Mouse (Mus musculus) liver, postnatal 0 days (tissue): ENCODE measurements at regions not wholly inside any gene's neighbourhood (a gene's known extent, or its start where the extent isn't known, plus 50 kb on each side); places are given as distances from the start of the nearest gene placed in this dataset.
A peak's percentile ranks its signal among the peaks of the same experiment; 100 is the strongest.

ENCODE experiments used
- ATAC-seq: fragments of 200-750 bp; cut with Nextera tagmentation; 2 replicates; pipeline ENCODE4 v1.8.0; 2017; ENCODE audit warnings: mild to moderate bottlenecking, moderate library complexity
- DNase-seq: peaks from one replicate; pipeline ENCODE4 v3.0.0-alpha.2; 2016
- H3K27ac ChIP-seq: fragments of 300-500 bp; sonication (generic); 2 replicates; pipeline ENCODE4 v1.5.1; 2014; ENCODE audit warnings: antibody characterized with exemption, moderate library complexity, mild to moderate bottlenecking, low read depth
- H3K27me3 ChIP-seq: fragments of 300-500 bp; sonication (generic); 2 replicates; pipeline ENCODE4 v1.6.1; 2014; ENCODE audit warnings: low read length, control low read depth, mixed read lengths; ENCODE audit not compliant: insufficient read depth
- H3K36me3 ChIP-seq: fragments of 300-500 bp; sonication (generic); replicated peaks from 2 replicates; pipeline ENCODE4 v1.6.1; 2014; ENCODE audit warnings: mild to moderate bottlenecking, control low read depth, low read length, moderate library complexity, mixed read lengths; ENCODE audit not compliant: insufficient read depth
- H3K4me1 ChIP-seq: fragments of 300-500 bp; sonication (generic); 2 replicates; pipeline ENCODE4 v1.6.1; 2014; ENCODE audit warnings: antibody characterized with exemption, mild to moderate bottlenecking, control low read depth; ENCODE audit not compliant: insufficient read depth
- H3K4me2 ChIP-seq: fragments of 300-500 bp; sonication (generic); 2 replicates; pipeline ENCODE4 v1.6.1; 2014; ENCODE audit warnings: low read depth, mild to moderate bottlenecking, low read length, moderate library complexity, mixed read lengths
- H3K4me3 ChIP-seq: fragments of 300-500 bp; sonication (generic); 2 replicates; pipeline ENCODE4 v1.5.1; 2014; ENCODE audit warnings: low read depth, low read length
- H3K9ac ChIP-seq: fragments of 300-500 bp; sonication (generic); replicated peaks from 2 replicates; pipeline ENCODE4 v1.6.1; 2014; ENCODE audit warnings: mild to moderate bottlenecking, moderate library complexity
- H3K9me3 ChIP-seq: fragments of 300-500 bp; sonication (generic); 2 replicates; pipeline ENCODE4 v1.6.1; 2016; ENCODE audit warnings: mild to moderate bottlenecking, control low read depth, low read length, mixed read lengths
- CTCF ChIP-seq: sonication (generic); IDR thresholded peaks from 2 replicates; pipeline ENCODE4 v1.5.1; 2016; ENCODE audit warnings: antibody characterized with exemption, low read depth
- EP300 ChIP-seq: IDR thresholded peaks from 2 replicates; pipeline ENCODE4 v1.6.1; 2016; ENCODE audit warnings: antibody characterized with exemption, low read depth, mild to moderate bottlenecking
- WGBS: fragments of 180-500 bp; shearing (Covaris S2); extraction: QIAGEN DNeasy Blood & Tissue Kit; methylation state at CpG from one replicate; pipeline ENCODE4 v1.1.7; 2014; ENCODE audit not compliant: insufficient replicate concordance; 5-methylcytosine and 5-hydroxymethylcytosine counted together

- TF ChIP-seq CTCF, result no peak
- TF ChIP-seq EP300, result peak; percentile 74
- H3K9me3 ChIP-seq, result no peaks in the 10 kb centered on the region
- no peak overlapping the region for H3K4me2 ChIP-seq
- H3K4me3 ChIP-seq, result no peak overlapping the region
- H3K9ac ChIP-seq, result no peak overlapping the region
- ATAC-seq, result peak; percentile 44; the same call in 1 of the 2 replicates
- no peak overlapping the region for H3K27ac ChIP-seq
- WGBS, result 55% methylated on average over 9 of the region's 9 CpGs
- H3K4me1 ChIP-seq, result no peaks in the 10 kb centered on the region
- no peaks in the 10 kb centered on the region for H3K36me3 ChIP-seq
- no peaks in the 10 kb centered on the region for H3K27me3 ChIP-seq
- no peak for DNase-seq
Measured at GRCm38 (mm10) chr14:71199178-71199879, 599.7 kb upstream of the Fam160b2 start.

GRCm38 (mm10) chr14:71194219-71194618 is 594.6 kb upstream of the Fam160b2 start:
- 57% methylated on average over 2 of the region's 2 CpGs for WGBS
- Histone ChIP-seq H3K36me3 (no peaks in the 10 kb centered on the region), H3K4me3 (no peak overlapping the region), H3K4me1 (no peaks in the 10 kb centered on the region), H3K9me3 (no peaks in the 10 kb centered on the region), H3K9ac (no peak overlapping the region), H3K27me3 (no peaks in the 10 kb centered on the region), H3K27ac (no peak overlapping the region), H3K4me2 (no peak overlapping the region)
- TF ChIP-seq CTCF (no peak), EP300 (no peak)
- ATAC-seq (no peak), DNase-seq (no peak)

GRCm38 (mm10) chr14:71192486-71192885 is 592.9 kb upstream of the Fam160b2 start:
- Histone ChIP-seq H3K9ac (no peak overlapping the region), H3K27ac (no peak overlapping the region), H3K4me2 (no peak overlapping the region), H3K9me3 (no peaks in the 10 kb centered on the region), H3K27me3 (no peaks in the 10 kb centered on the region), H3K36me3 (no peaks in the 10 kb centered on the region), H3K4me1 (no peaks in the 10 kb centered on the region), H3K4me3 (no peak overlapping the region)
- WGBS, result 79% methylated on average over 5 of the region's 5 CpGs
- TF ChIP-seq EP300 (no peak), CTCF (no peak)
- ATAC-seq (no peak), DNase-seq (no peak)

- no peak overlapping the region for H3K27ac ChIP-seq
- no peak overlapping the region for H3K4me3 ChIP-seq
- H3K9ac ChIP-seq, result no peak overlapping the region
- no peak for ATAC-seq
- no peak for DNase-seq
- no peak for TF ChIP-seq CTCF
- TF ChIP-seq EP300, result no peak
- no peak overlapping the region for H3K4me2 ChIP-seq
- H3K9me3 ChIP-seq, result no peaks in the 10 kb centered on the region
- H3K4me1 ChIP-seq, result no peaks in the 10 kb centered on the region
- no peaks in the 10 kb centered on the region for H3K27me3 ChIP-seq
- H3K36me3 ChIP-seq, result no peaks in the 10 kb centered on the region
- 46% methylated on average over 2 of the region's 2 CpGs for WGBS
Measured at GRCm38 (mm10) chr14:71189360-71189759, 589.7 kb upstream of the Fam160b2 start.

GRCm38 (mm10) chr14:71177341-71177740 is 577.7 kb upstream of the Fam160b2 start:
- Histone ChIP-seq H3K4me1 (no peaks in the 10 kb centered on the region), H3K36me3 (no peaks in the 10 kb centered on the region), H3K27me3 (no peaks in the 10 kb centered on the region), H3K9me3 (no peaks in the 10 kb centered on the region), H3K27ac (no peak overlapping the region), H3K4me3 (no peak overlapping the region), H3K9ac (no peak overlapping the region), H3K4me2 (no peak overlapping the region)
- 43% methylated on average over 6 of the region's 6 CpGs for WGBS
- ATAC-seq, result no peak
- no peak for TF ChIP-seq EP300
- TF ChIP-seq CTCF, result no peak
- DNase-seq, result no peak

- Histone ChIP-seq H3K36me3 (no peaks in the 10 kb centered on the region), H3K9me3 (no peaks in the 10 kb centered on the region), H3K4me1 (no peaks in the 10 kb centered on the region), H3K27me3 (no peaks in the 10 kb centered on the region), H3K4me2 (no peak overlapping the region), H3K27ac (no peak overlapping the region), H3K9ac (no peak overlapping the region), H3K4me3 (no peak overlapping the region)
- 58% methylated on average over 2 of the region's 2 CpGs for WGBS
- ATAC-seq, result no peak
- DNase-seq, result no peak
- no peak for TF ChIP-seq EP300
- no peak for TF ChIP-seq CTCF
Measured at GRCm38 (mm10) chr14:71174175-71174574, 574.5 kb upstream of the Fam160b2 start.

- H3K9me3 ChIP-seq, result no peaks in the 10 kb centered on the region
- H3K36me3 ChIP-seq, result no peaks in the 10 kb centered on the region
- H3K4me3 ChIP-seq, result no peak overlapping the region
- H3K27me3 ChIP-seq, result no peaks in the 10 kb centered on the region
- DNase-seq (no peak), ATAC-seq (no peak)
- no peaks in the 10 kb centered on the region for H3K4me1 ChIP-seq
- WGBS, result 67% methylated on average over 2 of the region's 2 CpGs
- no peak for TF ChIP-seq EP300
- no peak for TF ChIP-seq CTCF
- H3K9ac ChIP-seq, result no peak overlapping the region
- no peak overlapping the region for H3K27ac ChIP-seq
- H3K4me2 ChIP-seq, result no peak overlapping the region
Measured at GRCm38 (mm10) chr14:71159556-71159955, 559.9 kb upstream of the Fam160b2 start.
